Mouse (Mus musculus) 3T3-L1 (cell line): Measurements from ENCODE around the gene Acss2.

Source experiments
- DNase-seq: peaks from one replicate; pipeline ENCODE4 v3.0.0-alpha.2; 2015; ENCODE audit warnings: low read depth, low spot score

Acss2 gene

DNA sequence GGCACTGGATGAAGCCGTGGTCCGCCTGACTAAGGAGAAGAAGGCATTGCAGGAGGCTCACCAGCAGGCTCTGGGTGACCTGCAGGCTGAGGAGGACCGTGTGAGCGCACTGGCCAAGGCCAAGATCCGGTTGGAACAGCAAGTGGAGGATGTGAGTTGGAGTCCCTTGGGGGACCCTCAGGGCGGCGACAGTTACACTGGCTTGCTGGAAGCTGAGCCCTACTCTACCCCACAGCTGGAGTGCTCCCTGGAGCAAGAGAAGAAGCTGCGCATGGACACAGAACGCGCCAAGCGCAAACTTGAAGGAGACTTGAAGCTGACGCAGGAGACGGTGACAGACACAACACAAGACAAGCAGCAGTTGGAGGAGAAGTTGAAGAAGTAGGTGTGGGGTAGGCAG lies 110.8 kb downstream of the Acss2 start:
- no peak for DNase-seq

DNA sequence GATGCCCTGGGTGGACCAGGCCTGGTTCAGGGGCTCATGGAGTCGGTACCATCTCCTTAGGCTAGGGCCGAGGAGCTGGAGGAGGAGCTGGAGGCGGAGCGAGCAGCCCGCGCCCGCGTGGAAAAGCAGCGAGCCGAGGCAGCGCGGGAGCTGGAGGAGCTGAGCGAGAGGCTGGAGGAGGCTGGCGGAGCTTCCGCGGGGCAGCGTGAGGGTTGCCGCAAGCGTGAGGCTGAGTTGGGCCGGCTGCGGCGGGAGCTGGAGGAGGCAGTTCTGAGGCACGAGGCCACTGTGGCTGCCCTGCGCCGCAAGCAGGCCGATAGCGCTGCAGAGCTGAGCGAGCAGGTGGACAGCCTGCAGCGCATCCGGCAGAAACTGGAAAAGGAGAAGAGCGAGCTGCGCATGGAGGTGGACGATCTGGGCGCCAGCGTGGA lies 111.5 kb downstream of the Acss2 start:
- DNase-seq, result no peak

- DNase-seq, result no peak
Measured at GRCm38 (mm10) chr2:155630153-155630552, 112.4 kb downstream of the Acss2 start.

GRCm38 (mm10) chr2:155630590-155631416 lies 113.1 kb downstream of the Acss2 start:
- no peak for DNase-seq

DNA sequence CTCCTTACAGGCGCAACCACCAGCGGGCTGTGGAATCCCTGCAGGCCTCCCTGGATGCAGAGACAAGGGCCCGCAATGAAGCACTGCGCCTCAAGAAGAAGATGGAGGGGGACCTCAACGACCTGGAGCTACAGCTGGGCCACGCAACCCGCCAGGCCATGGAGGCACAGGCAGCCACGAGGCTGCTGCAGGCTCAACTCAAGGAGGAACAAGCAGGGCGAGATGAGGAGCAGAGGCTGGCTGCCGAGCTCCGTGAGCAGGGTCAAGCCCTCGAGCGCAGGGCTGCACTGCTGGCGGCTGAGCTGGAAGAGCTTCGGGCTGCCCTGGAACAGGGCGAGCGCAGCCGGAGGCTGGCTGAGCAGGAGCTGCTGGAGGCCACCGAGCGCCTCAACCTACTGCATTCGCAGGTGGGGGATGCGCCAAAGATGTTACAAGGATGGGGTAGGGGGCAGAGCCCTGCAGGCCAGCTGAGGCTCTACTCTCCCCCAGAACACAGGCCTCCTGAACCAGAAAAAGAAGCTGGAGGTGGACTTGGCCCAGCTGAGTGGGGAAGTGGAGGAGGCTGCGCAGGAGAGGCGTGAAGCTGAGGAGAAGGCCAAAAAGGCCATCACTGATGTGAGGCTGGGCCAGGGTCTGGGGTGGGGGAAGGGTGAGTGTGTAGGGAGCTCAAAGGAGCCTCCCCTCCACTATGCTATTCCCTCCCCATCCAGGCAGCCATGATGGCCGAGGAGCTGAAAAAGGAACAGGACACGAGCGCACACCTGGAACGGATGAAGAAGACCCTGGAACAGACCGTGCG lies 114.6 kb downstream of the Acss2 start:
- no peak for DNase-seq

DNA sequence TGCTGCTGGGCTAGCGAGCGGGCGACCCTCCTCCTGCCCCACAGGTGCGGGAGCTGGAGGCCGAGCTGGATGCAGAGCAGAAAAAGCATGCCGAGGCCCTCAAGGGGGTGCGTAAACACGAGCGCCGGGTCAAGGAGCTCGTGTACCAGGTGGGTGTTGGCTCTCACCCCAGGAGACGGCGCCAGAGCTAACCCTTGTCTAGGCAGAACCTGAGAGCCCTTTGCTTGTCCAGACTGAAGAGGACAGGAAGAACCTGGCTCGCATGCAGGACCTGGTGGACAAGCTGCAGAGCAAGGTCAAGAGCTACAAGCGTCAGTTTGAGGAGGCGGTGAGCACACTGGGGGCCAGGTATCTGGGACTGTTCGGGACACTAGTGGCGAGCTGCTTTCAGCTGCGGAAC lies 115.4 kb downstream of the Acss2 start:
- no peak for DNase-seq

DNA sequence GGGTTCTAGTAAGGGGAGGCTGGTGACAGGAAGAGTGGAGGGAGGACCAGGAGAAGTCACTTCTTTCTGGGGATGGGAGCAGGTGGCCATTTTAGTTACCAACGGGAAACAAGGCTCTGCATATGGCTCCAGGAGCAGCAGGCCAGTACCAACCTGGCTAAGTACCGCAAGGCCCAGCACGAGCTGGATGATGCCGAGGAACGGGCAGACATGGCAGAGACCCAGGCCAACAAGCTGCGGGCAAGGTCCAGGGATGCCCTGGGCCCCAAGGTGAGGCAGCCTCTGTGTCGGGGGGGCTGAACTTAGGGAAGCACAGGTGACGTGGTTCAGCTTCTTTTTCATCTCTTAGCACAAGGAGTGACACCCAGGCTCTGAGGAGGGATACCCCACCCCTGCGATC lies 116.0 kb downstream of the Acss2 start:
- no peak for DNase-seq

- DNase-seq, result no peak
Measured at GRCm38 (mm10) chr2:155634562-155634961, 116.8 kb downstream of the Acss2 start.
